Mouse (Mus musculus) heart, embryonic 16.5 days (tissue): Measurements from ENCODE around the gene Sox2. TPM values are rescaled to one million over a fixed set of nuclear protein-coding genes. Genes with fewer than 3 reads are reported as not detected.

Experiments used
- ATAC-seq: fragments of 200-750 bp; cut with Nextera tagmentation; replicated peaks from 2 replicates; pipeline ENCODE4 v1.8.0; 2017; ENCODE audit warnings: moderate number of reproducible peaks; ENCODE audit not compliant: insufficient read depth, low FRiP score; ENCODE audit errors: extremely low read depth
- H3K27ac ChIP-seq: fragments of 300-500 bp; sonication (generic); 2 replicates; pipeline ENCODE4 v1.5.1; 2014; ENCODE audit warnings: mild to moderate bottlenecking, low read length, control low read depth, moderate library complexity
- H3K27me3 ChIP-seq: fragments of 300-500 bp; sonication (generic); 2 replicates; pipeline ENCODE4 v1.6.1; 2014; ENCODE audit warnings: low read length, mixed read lengths; ENCODE audit not compliant: control insufficient read depth, insufficient read depth
- H3K36me3 ChIP-seq: fragments of 300-500 bp; sonication (generic); 2 replicates; pipeline ENCODE4 v1.6.1; 2014; ENCODE audit not compliant: control insufficient read depth, insufficient read depth
- H3K4me1 ChIP-seq: fragments of 300-500 bp; sonication (generic); 2 replicates; pipeline ENCODE4 v1.6.1; 2014; ENCODE audit warnings: low read length, mixed read lengths; ENCODE audit not compliant: control insufficient read depth, insufficient read depth
- H3K4me2 ChIP-seq: fragments of 300-500 bp; sonication (generic); 2 replicates; pipeline ENCODE4 v1.6.1; 2014; ENCODE audit warnings: low read depth, mild to moderate bottlenecking, control low read depth, low read length
- H3K4me3 ChIP-seq: fragments of 300-500 bp; sonication (generic); 2 replicates; pipeline ENCODE4 v1.5.1; 2014; ENCODE audit warnings: mild to moderate bottlenecking, control low read depth, low read length
- H3K9ac ChIP-seq: fragments of 300-500 bp; sonication (generic); 2 replicates; pipeline ENCODE4 v1.6.1; 2014; ENCODE audit warnings: low read length, control low read depth
- H3K9me3 ChIP-seq: fragments of 300-500 bp; sonication (generic); replicated peaks from 2 replicates; pipeline ENCODE4 v1.6.1; 2016; ENCODE audit warnings: low read length; ENCODE audit not compliant: control insufficient read depth
- WGBS: fragments of 180-500 bp; shearing (Covaris S2); extraction: QIAGEN DNeasy Blood & Tissue Kit; methylation state at CpG from one replicate; pipeline ENCODE4 v1.1.7; 2014; 5-methylcytosine and 5-hydroxymethylcytosine counted together
- polyA plus RNA-seq: library from polyadenylated mRNA; unstranded; fragments of >200 nt; fragmentation: Nextera tagmentation; extraction: Ambion mirVana; gene quantifications from 2 replicates; pipeline ENCODE4 v1.2.1, GENCODE M21; 2015

Gene Sox2
- polyA plus RNA-seq, 1 experiment from 2014 or later = 0.09 TPM

DNA sequence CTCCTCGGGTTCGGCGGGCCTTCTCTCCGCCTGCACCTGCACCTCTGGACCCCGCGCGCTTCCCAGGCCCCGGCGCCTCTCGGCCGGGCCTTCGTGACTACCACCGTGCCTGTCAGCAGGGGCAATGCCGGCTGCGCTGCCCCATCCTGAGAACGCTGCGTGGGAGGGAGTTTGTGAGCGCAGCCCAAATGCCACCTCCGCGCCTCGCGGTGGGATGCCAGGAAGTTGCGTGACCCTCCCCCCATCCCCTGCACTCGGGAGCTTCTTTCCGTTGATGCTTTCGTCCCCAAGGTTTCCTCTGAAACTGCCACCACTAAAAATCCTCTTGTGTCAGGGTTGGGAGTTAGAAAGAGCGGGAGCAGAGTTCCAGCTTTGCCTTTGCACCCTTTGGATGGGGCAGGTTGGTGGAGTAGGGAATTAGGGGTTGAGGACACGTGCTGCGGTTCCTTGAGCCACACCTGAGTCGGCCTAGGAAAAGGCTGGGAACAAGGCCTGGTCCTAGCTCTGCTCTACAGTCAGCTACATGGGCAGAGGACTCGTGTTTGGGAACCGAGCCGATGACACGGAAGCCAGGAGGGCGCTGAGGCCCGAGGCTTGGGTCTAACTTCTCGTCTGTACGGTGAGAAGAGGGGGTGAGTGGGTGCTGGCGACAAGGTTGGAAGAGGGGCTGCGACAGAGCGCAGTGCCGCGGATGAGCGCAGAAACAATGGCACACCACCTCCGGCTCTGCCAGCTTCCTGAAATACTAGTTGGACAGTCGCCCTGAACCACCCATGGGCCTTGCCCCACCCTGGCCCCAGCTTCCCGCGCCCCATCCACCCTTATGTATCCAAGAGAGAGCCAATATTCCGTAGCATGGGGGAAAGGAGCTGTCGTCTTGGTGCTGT, 1.1 kb upstream of the Sox2 start:
- H3K27me3 ChIP-seq = peaks cover 84% of the 10 kb centered on the region
- H3K4me1 ChIP-seq = peaks cover 17% of the 10 kb centered on the region
- peak overlapping the region; percentile 51 for H3K4me3 ChIP-seq
- no peak overlapping the region for H3K9ac ChIP-seq
- H3K27ac ChIP-seq = no peak overlapping the region
- H3K9me3 ChIP-seq = no peaks in the 10 kb centered on the region
- under 1% methylated on average over 50 of the region's 50 CpGs for WGBS
- peak; percentile 14; the same call in 1 of the 2 replicates for ATAC-seq
- peak overlapping the region; percentile 77 for H3K4me2 ChIP-seq
- no peaks in the 10 kb centered on the region for H3K36me3 ChIP-seq

GRCm38 (mm10) chr3:34650621-34651361, 586 bp downstream of the Sox2 start:
- Histone ChIP-seq H3K36me3 (no peaks in the 10 kb centered on the region), H3K9ac (no peak overlapping the region), H3K9me3 (no peaks in the 10 kb centered on the region), H3K4me1 (peaks cover 17% of the 10 kb centered on the region), H3K4me3 (peak overlapping the region; percentile 51), H3K27ac (no peak overlapping the region), H3K27me3 (peaks cover 83% of the 10 kb centered on the region), H3K4me2 (peak overlapping the region; percentile 77)
- under 1% methylated on average over 67 of the region's 67 CpGs for WGBS
- peak; percentile 24; the same call in 1 of the 2 replicates for ATAC-seq

GRCm38 (mm10) chr3:34651486-34652170, 1.4 kb downstream of the Sox2 start:
- Histone ChIP-seq H3K9ac (no peak overlapping the region), H3K9me3 (no peaks in the 10 kb centered on the region), H3K36me3 (no peaks in the 10 kb centered on the region), H3K4me3 (peak overlapping the region; percentile 51; the same call in 1 of the 2 replicates), H3K4me2 (no peak overlapping the region), H3K27me3 (peaks cover 84% of the 10 kb centered on the region), H3K4me1 (peaks cover 17% of the 10 kb centered on the region), H3K27ac (no peak overlapping the region)
- 3% methylated on average over 26 of the region's 26 CpGs for WGBS
- no peak for ATAC-seq

DNA sequence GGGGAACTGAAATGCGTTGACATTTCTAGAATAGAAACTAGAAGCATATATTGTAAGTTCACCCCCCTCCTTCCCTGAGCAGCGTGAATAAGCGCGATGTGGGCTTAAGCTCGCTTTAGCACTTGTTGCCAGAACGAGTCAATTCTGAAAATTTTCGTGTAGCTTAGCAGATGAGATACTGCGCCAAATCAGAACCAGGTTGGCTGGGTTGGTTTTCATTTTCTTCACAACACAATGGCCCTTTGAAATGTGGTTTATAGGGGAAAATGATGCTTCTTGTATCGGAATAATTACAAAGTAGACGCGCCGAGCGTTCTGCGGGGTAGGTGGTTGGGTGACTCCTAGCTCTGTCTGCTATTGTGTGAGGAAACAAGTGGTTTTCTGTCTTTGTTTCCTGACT, 2.4 kb downstream of the Sox2 start:
- no peak overlapping the region for H3K4me2 ChIP-seq

GRCm38 (mm10) chr3:34653235-34653976, 3.2 kb downstream of the Sox2 start:
- no peak for ATAC-seq
- no peaks in the 10 kb centered on the region for H3K9me3 ChIP-seq
- no peak overlapping the region for H3K27ac ChIP-seq
- no peak overlapping the region for H3K4me2 ChIP-seq
- no peaks in the 10 kb centered on the region for H3K36me3 ChIP-seq
- H3K27me3 ChIP-seq = peaks cover 87% of the 10 kb centered on the region
- peaks cover 17% of the 10 kb centered on the region for H3K4me1 ChIP-seq
- H3K4me3 ChIP-seq = no peak overlapping the region; the same call in 1 of the 2 replicates
- WGBS = 2% methylated on average over 26 of the region's 26 CpGs
- no peak overlapping the region for H3K9ac ChIP-seq

More for the DNA sequence above, 2.4 kb downstream of the Sox2 start:
- Histone ChIP-seq H3K27ac (no peak overlapping the region), H3K4me3 (no peak overlapping the region), H3K9ac (no peak overlapping the region), H3K27me3 (peaks cover 86% of the 10 kb centered on the region), H3K4me1 (peaks cover 17% of the 10 kb centered on the region), H3K36me3 (no peaks in the 10 kb centered on the region), H3K9me3 (no peaks in the 10 kb centered on the region)
- no peak for ATAC-seq
- 4% methylated on average over 14 of the region's 14 CpGs for WGBS

- ATAC-seq = no peak
- H3K4me2 ChIP-seq = no peak overlapping the region
- H3K27me3 ChIP-seq = peaks cover 87% of the 10 kb centered on the region
- H3K9ac ChIP-seq = no peak overlapping the region
- H3K36me3 ChIP-seq = no peaks in the 10 kb centered on the region
- peaks cover 17% of the 10 kb centered on the region for H3K4me1 ChIP-seq
- 4% methylated on average over 9 of the region's 9 CpGs for WGBS
- H3K27ac ChIP-seq = no peak overlapping the region
- H3K9me3 ChIP-seq = no peaks in the 10 kb centered on the region
- H3K4me3 ChIP-seq = no peak overlapping the region
These were observed 3.8 kb downstream of the Sox2 start for GRCm38 (mm10) chr3:34653977-34654500.

DNA sequence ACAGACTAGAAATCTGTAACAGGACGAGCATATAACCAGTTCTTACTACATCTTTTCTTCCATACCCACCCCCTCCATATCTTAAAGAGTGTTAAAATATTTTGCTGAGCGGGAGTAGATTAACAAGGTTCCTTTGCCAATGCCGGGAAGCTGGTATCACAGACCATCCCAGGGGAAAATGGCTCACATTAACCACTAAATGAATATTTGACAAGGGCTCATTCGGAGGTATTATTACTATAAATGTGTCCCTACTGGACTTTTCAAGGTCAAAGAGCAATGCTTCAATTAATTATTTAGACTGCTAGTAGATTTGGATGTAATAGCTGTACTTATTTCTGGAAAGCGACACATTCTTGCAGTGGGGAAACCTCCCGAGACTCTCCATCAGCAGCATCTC, 4.6 kb downstream of the Sox2 start:
- WGBS = 20% methylated on average over 6 of the region's 6 CpGs
- H3K4me2 ChIP-seq = no peak overlapping the region
- H3K9me3 ChIP-seq = no peaks in the 10 kb centered on the region
- no peak overlapping the region for H3K27ac ChIP-seq
- H3K36me3 ChIP-seq = no peaks in the 10 kb centered on the region
- no peak for ATAC-seq
- H3K4me3 ChIP-seq = no peak overlapping the region
- peaks cover 11% of the 10 kb centered on the region for H3K4me1 ChIP-seq
- no peak overlapping the region for H3K9ac ChIP-seq
- H3K27me3 ChIP-seq = peaks cover 86% of the 10 kb centered on the region

DNA sequence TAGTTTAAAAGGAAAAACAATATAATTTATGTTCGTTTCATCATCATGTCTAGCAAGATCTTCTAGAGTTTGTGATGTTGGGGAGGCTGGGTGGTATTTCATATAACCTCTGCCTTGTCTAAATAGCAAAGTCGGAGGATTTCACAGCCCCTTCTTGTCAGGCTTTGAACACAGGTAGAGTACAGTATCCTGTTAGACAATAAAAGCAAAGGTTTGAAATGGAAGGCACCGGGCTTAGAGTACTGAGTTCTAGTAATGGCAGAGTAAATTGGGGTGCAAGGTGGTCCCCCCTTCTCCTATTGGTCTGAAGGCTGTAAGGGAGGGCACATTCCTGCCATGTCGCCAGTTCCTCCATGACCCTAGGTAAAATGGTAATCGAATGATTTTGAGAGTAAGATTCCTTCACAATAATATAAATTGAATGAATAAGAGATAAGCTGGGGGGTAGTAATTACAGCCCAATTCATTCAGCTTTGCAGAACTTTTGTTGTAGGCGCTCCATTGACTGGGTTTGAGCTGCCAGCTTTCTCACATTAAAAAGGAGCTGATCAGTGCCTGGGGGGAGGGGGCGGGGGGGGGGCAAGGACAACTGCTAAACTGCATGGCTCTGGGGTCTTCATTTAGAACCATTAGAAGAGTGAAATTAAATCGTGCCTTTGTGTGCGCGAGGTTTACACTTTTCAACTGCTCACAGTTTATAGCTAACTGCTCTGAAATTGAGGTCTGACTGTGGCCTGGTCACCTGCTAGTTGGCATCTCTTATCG, 5.3 kb downstream of the Sox2 start:
- ATAC-seq = no peak
- Histone ChIP-seq H3K4me3 (no peak overlapping the region), H3K4me2 (no peak overlapping the region), H3K9me3 (no peaks in the 10 kb centered on the region), H3K4me1 (peaks cover 6% of the 10 kb centered on the region), H3K36me3 (no peaks in the 10 kb centered on the region), H3K27me3 (peaks cover 86% of the 10 kb centered on the region), H3K27ac (no peak overlapping the region), H3K9ac (no peak overlapping the region)
- WGBS = 17% methylated on average over 11 of the region's 11 CpGs
